Comparison of ENCODE assay signal across 9 mouse cellular contexts in the genomic region with DNA sequence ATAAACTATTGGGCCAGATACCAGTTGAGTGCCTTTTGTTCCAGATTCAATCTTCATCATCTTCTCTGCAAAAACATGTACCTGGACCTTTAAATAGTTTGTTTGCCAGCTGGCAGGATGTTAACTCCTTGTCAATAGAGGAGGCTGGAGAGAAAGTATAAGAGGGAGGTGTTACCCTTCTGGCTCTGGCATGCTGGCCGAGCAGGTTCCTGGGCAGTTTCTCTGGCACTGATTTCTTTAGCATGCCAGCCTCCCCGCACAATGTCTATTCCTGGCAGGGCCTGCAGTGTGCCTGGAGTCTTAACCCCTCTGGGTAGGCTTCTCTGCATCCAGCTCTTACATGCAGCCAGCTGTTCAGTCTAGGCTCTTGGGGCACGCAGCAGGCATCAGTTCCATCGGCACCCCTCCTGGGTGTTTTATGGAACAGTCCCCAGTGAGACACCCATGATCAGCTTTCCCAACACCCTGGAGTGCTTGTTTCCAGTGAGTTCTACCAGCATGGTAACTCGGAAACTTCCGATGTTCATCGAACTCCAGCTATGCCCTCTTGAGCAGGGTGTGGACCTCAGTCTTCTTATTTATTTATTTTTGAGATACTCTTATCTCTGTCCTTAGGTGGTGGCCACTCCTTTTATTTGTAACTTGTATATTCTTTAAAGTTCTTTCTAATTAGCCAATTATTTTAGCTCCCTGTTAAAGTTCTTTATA. TPM values are rescaled to one million over a fixed set of nuclear protein-coding genes. Genes with fewer than 3 reads are reported as not detected.
A peak's percentile ranks its signal among the peaks of the same experiment; 100 is the strongest.
DNase-seq lines count a peak whose midpoint lies in the region; ATAC-seq and TF ChIP-seq lines count a peak whose summit lies in the region.
"Had no signal": no experiment of that assay in that cellular context is flagged by ENCODE, and none has a peak within 500 bp of the region (broad histone marks: within the 10 kb centered on the region; RNA-seq: fewer than 3 reads in every experiment).

No protein-coding gene starts in this region.

- peak; percentile 29 for DNase-seq in hindbrain, postnatal 0 days (ENCODE audit: low spot score)
- peak; percentile 44 for DNase-seq in cerebellum, adult 9-10 months
- DNase-seq in kidney, adult 8-10 months, result peak; percentile 29 to 44
- DNase-seq in left cerebral cortex, adult 18-20 months (ENCODE audit: low spot score in 2 of 2), result no peak
- DNase-seq in adipocyte (ENCODE audit: low spot score), result no peak
- no peak for DNase-seq in limb, embryonic 10.5 days (ENCODE audit: low spot score)

- no peak for ATAC-seq in hindbrain, postnatal 0 days
- no peak for ATAC-seq in hindbrain, embryonic 12.5 days (ENCODE audit: low FRiP score)
- ATAC-seq in stomach, embryonic 15.5 days (ENCODE audit: insufficient read depth, low FRiP score, low read depth), result peak; percentile 22; the same call in 1 of the 2 replicates

- H3K9me3 ChIP-seq in hindbrain, postnatal 0 days (ENCODE audit: low read length), result no peaks in the 10 kb centered on the region
- no peaks in the 10 kb centered on the region for H3K9me3 ChIP-seq in hindbrain, embryonic 12.5 days (replicated peaks)
- H3K9me3 ChIP-seq in stomach, embryonic 15.5 days, result no peaks in the 10 kb centered on the region
- no peaks in the 10 kb centered on the region for H3K9me3 ChIP-seq in limb, embryonic 10.5 days (replicated peaks)

- no peaks in the 10 kb centered on the region for H3K4me1 ChIP-seq in hindbrain, postnatal 0 days (ENCODE audit: insufficient read depth, low read length)
- H3K4me1 ChIP-seq in hindbrain, embryonic 12.5 days, result no peaks in the 10 kb centered on the region
- no peaks in the 10 kb centered on the region for H3K4me1 ChIP-seq in stomach, embryonic 15.5 days
- H3K4me1 ChIP-seq in limb, embryonic 10.5 days, result no peaks in the 10 kb centered on the region

- H3K27me3 ChIP-seq in hindbrain, postnatal 0 days (ENCODE audit: insufficient read depth, low read length), result no peaks in the 10 kb centered on the region
- H3K27me3 ChIP-seq in hindbrain, embryonic 12.5 days, result no peaks in the 10 kb centered on the region
- no peaks in the 10 kb centered on the region for H3K27me3 ChIP-seq in stomach, embryonic 15.5 days (replicated peaks)
- H3K27me3 ChIP-seq in limb, embryonic 10.5 days (ENCODE audit: low read depth, poor library complexity, severe bottlenecking), result no peaks in the 10 kb centered on the region

- H3K9ac ChIP-seq in hindbrain, postnatal 0 days (replicated peaks; ENCODE audit: low read length), result no peak overlapping the region
- no peak overlapping the region for H3K9ac ChIP-seq in hindbrain, embryonic 12.5 days
- no peak overlapping the region for H3K9ac ChIP-seq in stomach, embryonic 15.5 days

- no peak for TF ChIP-seq CTCF in hindbrain, postnatal 0 days (IDR thresholded peaks at IDR 0.05; ENCODE audit: low read depth)

- 70% methylated on average over 7 of the region's 7 CpGs for WGBS in hindbrain, postnatal 0 days
- WGBS in hindbrain, embryonic 12.5 days, result 92% methylated on average over 7 of the region's 7 CpGs
- 72% methylated on average over 7 of the region's 7 CpGs for WGBS in stomach, embryonic 15.5 days
- WGBS in limb, embryonic 10.5 days, result 95% methylated on average over 7 of the region's 7 CpGs

- no peak overlapping the region for H3K27ac ChIP-seq in hindbrain, postnatal 0 days
- no peak overlapping the region for H3K27ac ChIP-seq in hindbrain, embryonic 12.5 days
- H3K27ac ChIP-seq in stomach, embryonic 15.5 days, result 0 out of 2 replicates have a peak overlapping the region, but pooled peaks have one; percentile 38
- H3K27ac ChIP-seq in limb, embryonic 10.5 days, result no peak overlapping the region

- no peak overlapping the region for H3K4me3 ChIP-seq in hindbrain, postnatal 0 days (ENCODE audit: low read length)
- no peak overlapping the region for H3K4me3 ChIP-seq in hindbrain, embryonic 12.5 days
- no peak overlapping the region for H3K4me3 ChIP-seq in stomach, embryonic 15.5 days (replicated peaks)
- no peak overlapping the region for H3K4me3 ChIP-seq in limb, embryonic 10.5 days

- no peak overlapping the region for H3K4me2 ChIP-seq in hindbrain, postnatal 0 days (ENCODE audit: low read depth, low read length)
- no peak overlapping the region for H3K4me2 ChIP-seq in hindbrain, embryonic 12.5 days (replicated peaks)
- H3K4me2 ChIP-seq in stomach, embryonic 15.5 days, result peak overlapping the region; percentile 19; the same call in 1 of the 2 replicates

- no peaks in the 10 kb centered on the region for H3K36me3 ChIP-seq in hindbrain, postnatal 0 days (ENCODE audit: insufficient read depth, low read length)
- 0 out of 2 replicates have a peak, but pooled peaks cover 6% of the 10 kb centered on the region for H3K36me3 ChIP-seq in hindbrain, embryonic 12.5 days
- H3K36me3 ChIP-seq in stomach, embryonic 15.5 days, result no peaks in the 10 kb centered on the region
- H3K36me3 ChIP-seq in limb, embryonic 10.5 days, result peaks cover 9% of the 10 kb centered on the region

RNA-seq across cellular contexts. Expression of a gene that starts 10.0 kb away (rescaled TPM):
- 62.1 and 95.6 TPM in 2 replicates for total RNA-seq in hindbrain, postnatal 0 days (2014; rRNA removed)
- polyA plus RNA-seq in hindbrain, postnatal 0 days (2015; fragmentation: Nextera tagmentation; extraction: Ambion mirVana), result 278 and 295 TPM in 2 replicates
- 259 and 299 TPM in 2 replicates for polyA plus RNA-seq in hindbrain, embryonic 12.5 days (2016; fragmentation: Nextera tagmentation; extraction: Ambion mirVana)
- polyA plus RNA-seq in stomach, embryonic 15.5 days (2015; fragmentation: Nextera tagmentation; extraction: Ambion mirVana), result 258 and 269 TPM in 2 replicates
- 10 to 100 TPM; 31.9 to 37.2 TPM for total RNA-seq in left cerebral cortex, adult 18-20 months (2021)
- polyA plus RNA-seq in limb, embryonic 10.5 days (2016; fragmentation: Nextera tagmentation; extraction: Ambion mirVana), result 520 and 554 TPM in 2 replicates

RNA-seq across cellular contexts. Expression of a gene that starts 10.4 kb away (rescaled TPM):
- total RNA-seq in hindbrain, postnatal 0 days (2014; rRNA removed), result 19.4 and 33.1 TPM in 2 replicates
- polyA plus RNA-seq in hindbrain, postnatal 0 days (2015; fragmentation: Nextera tagmentation; extraction: Ambion mirVana), result 17.7 and 17.8 TPM in 2 replicates
- 29.0 and 30.1 TPM in 2 replicates for polyA plus RNA-seq in hindbrain, embryonic 12.5 days (2016; fragmentation: Nextera tagmentation; extraction: Ambion mirVana)
- polyA plus RNA-seq in stomach, embryonic 15.5 days (2015; fragmentation: Nextera tagmentation; extraction: Ambion mirVana), result 24.4 and 27.7 TPM in 2 replicates
- total RNA-seq in left cerebral cortex, adult 18-20 months (2021), result 10 to 100 TPM; 40.6 to 41.3 TPM
- 24.7 and 26.0 TPM in 2 replicates for polyA plus RNA-seq in limb, embryonic 10.5 days (2016; fragmentation: Nextera tagmentation; extraction: Ambion mirVana)

RNA-seq across cellular contexts. Expression of a gene that starts 38.3 kb away (rescaled TPM):
- total RNA-seq in hindbrain, postnatal 0 days (2014; rRNA removed), result 7.1 and 9.8 TPM in 2 replicates
- 6.6 and 7.2 TPM in 2 replicates for polyA plus RNA-seq in hindbrain, postnatal 0 days (2015; fragmentation: Nextera tagmentation; extraction: Ambion mirVana)
- 1.7 and 2.0 TPM in 2 replicates for polyA plus RNA-seq in hindbrain, embryonic 12.5 days (2016; fragmentation: Nextera tagmentation; extraction: Ambion mirVana)
- 5.6 and 6.9 TPM in 2 replicates for polyA plus RNA-seq in stomach, embryonic 15.5 days (2015; fragmentation: Nextera tagmentation; extraction: Ambion mirVana)
- 1 to 10 TPM; 2.1 to 3.6 TPM for total RNA-seq in left cerebral cortex, adult 18-20 months (2021)
- 0.13 TPM in 2 replicates for polyA plus RNA-seq in limb, embryonic 10.5 days (2016; fragmentation: Nextera tagmentation; extraction: Ambion mirVana)
- polyA plus RNA-seq: limb, embryonic 11.5 days had no signal

Comparison
In these comparisons a context has a peak if more than half of its experiments do, and no peak if none do; other contexts are left out.
1. DNase-seq: peak in hindbrain, postnatal 0 days (single experiment), cerebellum, adult 9-10 months (single experiment) and kidney, adult 8-10 months (2 of 2); none in left cerebral cortex, adult 18-20 months (0 of 2), adipocyte (single experiment) and limb, embryonic 10.5 days (single experiment).